Mouse (Mus musculus) brain, embryonic 18.5 days (tissue): ENCODE results near the gene Llcfc1.

Experiments used
- DNase-seq: peaks from one replicate; pipeline ENCODE4 v3.0.0-alpha.2; 2012; ENCODE audit warnings: low read depth, low spot score

The Llcfc1 gene

GRCm38 (mm10) chr6:41684131-41684530 lies at the start of gene Llcfc1:
Gene Llcfc1, plus strand, starts transcription at chr6:41684431.
- no peak for DNase-seq

GRCm38 (mm10) chr6:41635211-41635610 lies 49.0 kb upstream of the Llcfc1 start:
- DNase-seq = no peak

GRCm38 (mm10) chr6:41636178-41636577 lies 48.1 kb upstream of the Llcfc1 start, which contains the start of gene Trpv6:
Gene Trpv6, minus strand, starts transcription at chr6:41636405.
- no peak for DNase-seq

GRCm38 (mm10) chr6:41637393-41637792 lies 46.8 kb upstream of the Llcfc1 start:
- no peak for DNase-seq

- no peak for DNase-seq
These were observed 46.2 kb upstream of the Llcfc1 start for GRCm38 (mm10) chr6:41637927-41638506.

GRCm38 (mm10) chr6:41640449-41640848 lies 43.8 kb upstream of the Llcfc1 start:
- no peak for DNase-seq

- no peak for DNase-seq
These were observed 42.9 kb upstream of the Llcfc1 start for GRCm38 (mm10) chr6:41641173-41641866.

DNA sequence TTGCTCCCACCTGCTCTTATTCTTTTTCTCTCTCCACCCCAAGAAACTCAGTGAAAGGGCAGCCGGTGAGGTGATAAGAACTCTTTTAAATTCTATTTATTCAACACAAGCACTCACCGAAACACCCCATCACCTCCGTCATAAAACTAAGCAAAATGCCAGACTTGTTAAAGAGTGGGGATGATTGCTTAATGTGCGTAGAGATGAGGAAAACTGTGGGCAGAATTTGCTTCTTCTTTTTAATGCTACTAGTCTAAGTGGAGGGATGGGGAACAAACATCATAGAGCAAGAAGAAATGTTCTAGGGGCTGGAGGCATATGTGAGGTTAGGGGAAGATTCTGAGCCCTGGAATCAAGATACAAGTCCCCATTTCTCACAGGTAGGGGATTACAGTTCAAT lies 41.5 kb upstream of the Llcfc1 start:
- no peak for DNase-seq

GRCm38 (mm10) chr6:41643227-41643626 lies 41.0 kb upstream of the Llcfc1 start:
- no peak for DNase-seq

GRCm38 (mm10) chr6:41646220-41646619 lies 38.0 kb upstream of the Llcfc1 start:
- DNase-seq = no peak

DNA sequence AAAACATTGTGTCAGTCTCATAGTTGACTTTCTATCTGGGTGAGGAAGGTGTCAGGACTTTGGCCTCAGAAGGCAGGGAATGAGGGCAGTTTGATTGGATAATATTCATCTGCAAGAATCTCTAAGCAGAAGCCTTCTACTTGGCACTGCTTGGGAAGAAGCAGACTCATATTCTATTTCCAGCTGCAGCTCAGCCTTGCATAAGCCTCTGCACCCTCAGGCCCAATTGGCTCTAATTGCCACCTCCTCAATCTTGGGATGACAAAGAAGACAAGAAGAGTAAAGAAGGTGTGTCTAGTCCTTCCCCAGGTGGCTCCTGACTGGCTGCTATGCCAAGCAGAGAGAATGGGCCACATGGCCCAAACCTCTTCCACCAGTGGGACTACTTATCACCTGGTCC lies 37.6 kb upstream of the Llcfc1 start:
- DNase-seq = no peak

DNA sequence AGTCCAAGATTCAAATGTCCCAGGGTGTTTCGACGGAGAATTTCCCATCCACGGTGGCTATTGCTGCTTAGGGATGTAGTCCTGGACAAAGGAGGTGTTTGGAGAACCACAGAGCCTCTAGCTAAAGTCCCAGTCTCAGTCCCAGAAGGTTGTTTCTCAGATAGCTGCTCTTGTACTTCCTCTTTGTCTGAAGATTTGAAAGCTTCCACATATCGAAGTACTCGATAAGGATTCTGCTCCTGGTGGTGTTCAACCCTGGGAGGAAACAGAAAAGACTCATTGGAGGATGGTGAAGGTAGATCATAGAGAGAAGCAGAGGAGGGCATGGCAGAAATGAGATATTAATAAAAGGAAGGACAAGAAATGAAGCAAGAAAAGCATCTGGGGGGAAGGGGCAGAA lies 31.1 kb upstream of the Llcfc1 start:
- no peak for DNase-seq

DNA sequence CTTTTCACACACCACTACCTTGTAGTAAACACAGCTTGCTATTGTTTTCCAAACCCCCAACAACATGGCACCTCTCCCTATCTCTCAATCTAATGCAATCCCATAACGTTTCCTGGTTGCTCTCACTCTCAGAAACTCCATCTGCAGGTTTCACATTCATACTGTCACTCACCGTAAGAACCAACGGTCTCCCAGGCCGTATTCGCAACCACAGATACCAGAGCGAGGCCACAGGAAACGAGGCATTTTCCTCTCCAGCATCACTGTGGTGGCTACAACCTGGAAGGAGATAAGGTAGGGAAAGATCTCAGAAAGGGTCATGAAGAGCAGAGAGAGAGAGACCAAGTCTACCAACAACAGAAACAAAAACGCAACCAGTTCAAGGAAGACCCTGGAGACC lies 29.6 kb upstream of the Llcfc1 start:
- no peak for DNase-seq

GRCm38 (mm10) chr6:41658487-41658886 lies 25.7 kb upstream of the Llcfc1 start:
- DNase-seq = no peak

- DNase-seq = no peak
These were observed 21.9 kb upstream of the Llcfc1 start for GRCm38 (mm10) chr6:41662320-41662719.

- DNase-seq = no peak
These were observed 7.7 kb upstream of the Llcfc1 start for GRCm38 (mm10) chr6:41676530-41676929.

DNA sequence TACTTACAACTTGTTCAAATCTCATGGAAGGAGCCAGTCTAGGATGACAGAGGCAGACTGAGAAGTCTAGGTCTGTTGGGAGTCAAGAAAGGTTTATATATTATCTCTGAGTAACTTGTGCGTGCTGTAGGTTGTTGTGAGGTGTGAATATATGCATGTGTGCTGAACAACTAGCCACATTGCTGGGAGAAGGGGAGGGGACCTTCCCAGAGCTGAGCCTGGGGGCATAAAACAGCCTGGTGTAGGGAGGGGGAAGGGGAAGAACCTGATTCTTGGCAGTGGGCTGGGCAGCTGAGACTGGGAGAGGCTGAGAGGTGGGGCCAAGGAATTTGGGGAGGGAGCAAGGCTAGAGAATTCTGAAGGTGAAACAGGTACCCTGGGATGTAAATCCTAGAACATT lies 3.6 kb upstream of the Llcfc1 start, which contains the start of gene Trpv5:
Trpv5 (minus strand) TSS at position 101 of the 400 bp plus-strand sequence.
- no peak for DNase-seq

- DNase-seq = no peak
These were observed 2.6 kb upstream of the Llcfc1 start for GRCm38 (mm10) chr6:41681656-41682055.

- no peak for DNase-seq
These were observed 680 bp downstream of the Llcfc1 start for GRCm38 (mm10) chr6:41684911-41685310.

DNA sequence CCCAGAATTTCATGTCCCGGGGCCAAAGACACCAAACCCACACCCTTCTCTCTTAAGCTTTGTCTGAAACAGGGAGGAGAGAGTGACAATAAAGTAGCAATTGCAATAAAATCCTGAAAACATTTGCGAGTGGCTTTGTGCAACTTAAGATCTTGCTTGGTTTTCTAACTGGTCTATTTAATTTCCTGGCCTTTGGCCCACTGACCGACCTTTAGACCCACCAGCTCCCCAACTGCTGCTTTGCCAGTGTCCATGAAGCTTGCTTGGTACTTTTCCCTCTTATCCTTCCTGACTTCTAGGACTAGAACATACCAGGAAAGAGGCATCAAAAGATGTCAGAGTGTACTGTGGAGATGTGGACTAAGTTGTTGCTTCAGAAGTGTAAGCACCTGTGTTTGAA lies 1.4 kb downstream of the Llcfc1 start:
- DNase-seq = no peak

- no peak for DNase-seq
These were observed 8.0 kb downstream of the Llcfc1 start for GRCm38 (mm10) chr6:41692200-41692599.

DNA sequence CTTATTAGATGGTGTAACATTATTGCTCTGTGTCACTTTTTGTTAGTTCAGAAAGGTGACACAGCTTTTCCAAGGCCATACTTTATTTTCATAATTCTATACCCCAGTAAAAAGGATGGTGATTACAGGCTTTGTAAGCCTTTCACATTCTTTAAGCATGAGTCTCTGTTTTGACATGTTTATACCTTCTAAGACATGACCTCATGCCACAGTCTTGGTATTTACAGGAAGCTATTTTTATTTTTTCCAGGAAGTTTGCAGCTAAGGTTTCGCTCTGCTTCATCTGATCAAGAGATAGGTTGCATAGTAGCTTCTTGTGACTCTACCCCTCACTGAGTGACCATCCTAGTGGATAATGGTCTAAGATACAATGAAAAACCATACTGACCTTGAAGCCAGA lies 10.2 kb downstream of the Llcfc1 start:
- DNase-seq = no peak

- DNase-seq = no peak
These were observed 17.0 kb downstream of the Llcfc1 start for GRCm38 (mm10) chr6:41701245-41701644.
